Mouse (Mus musculus): Measurements from ENCODE around the gene Mafk. TPM values are rescaled to one million over a fixed set of nuclear protein-coding genes. Genes with fewer than 3 reads are reported as not detected.

Mafk gene
- polyA plus RNA-seq, 1 experiment from 2014 or later: 13.5 TPM

DNA sequence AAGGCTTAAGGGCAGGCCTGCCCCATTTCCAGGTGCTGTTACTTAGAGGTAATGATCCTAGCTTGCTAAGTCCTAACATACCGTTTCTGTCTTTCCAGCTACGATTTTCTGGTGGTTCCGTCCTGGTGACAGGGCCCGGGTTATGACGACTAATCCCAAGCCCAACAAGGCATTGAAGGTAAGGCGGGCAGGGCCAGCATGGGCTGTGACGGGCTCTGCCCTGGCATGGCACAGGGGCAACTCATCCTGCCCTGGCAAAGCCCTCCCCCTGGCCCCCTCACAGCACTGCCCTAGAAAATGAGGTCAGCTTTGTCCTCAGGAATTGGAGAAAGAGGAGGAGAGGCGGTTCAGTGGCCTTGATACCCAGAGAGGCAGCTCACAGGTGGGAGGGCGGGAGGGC, 7.7 kb downstream of the Mafk start:
- Histone ChIP-seq H3K4me1 (ENCODE audit: control insufficient read depth, insufficient read depth, low read length) (peaks cover 73% of the 10 kb centered on the region), H3K9ac (ENCODE audit: low read depth, low read length) (no peak overlapping the region), H3K4me3 (ENCODE audit: low read depth, low read length) (no peak overlapping the region), H3K36me3 (ENCODE audit: control insufficient read depth, insufficient read depth, low read length) (peaks cover 12% of the 10 kb centered on the region), H3K27me3 (ENCODE audit: control insufficient read depth, insufficient read depth, low read length) (no peaks in the 10 kb centered on the region), H3K4me2 (no peak overlapping the region), H3K27ac (ENCODE audit: low read depth, low read length) (no peak overlapping the region), H3K9me3 (replicated peaks; ENCODE audit: control insufficient read depth, low read length) (no peaks in the 10 kb centered on the region)
- no peak for ATAC-seq (replicated peaks; ENCODE audit: insufficient number of reproducible peaks, low FRiP score, low TSS enrichment)
- 89% methylated on average over 9 of the region's 9 CpGs for WGBS (ENCODE audit: insufficient replicate concordance)

DNA sequence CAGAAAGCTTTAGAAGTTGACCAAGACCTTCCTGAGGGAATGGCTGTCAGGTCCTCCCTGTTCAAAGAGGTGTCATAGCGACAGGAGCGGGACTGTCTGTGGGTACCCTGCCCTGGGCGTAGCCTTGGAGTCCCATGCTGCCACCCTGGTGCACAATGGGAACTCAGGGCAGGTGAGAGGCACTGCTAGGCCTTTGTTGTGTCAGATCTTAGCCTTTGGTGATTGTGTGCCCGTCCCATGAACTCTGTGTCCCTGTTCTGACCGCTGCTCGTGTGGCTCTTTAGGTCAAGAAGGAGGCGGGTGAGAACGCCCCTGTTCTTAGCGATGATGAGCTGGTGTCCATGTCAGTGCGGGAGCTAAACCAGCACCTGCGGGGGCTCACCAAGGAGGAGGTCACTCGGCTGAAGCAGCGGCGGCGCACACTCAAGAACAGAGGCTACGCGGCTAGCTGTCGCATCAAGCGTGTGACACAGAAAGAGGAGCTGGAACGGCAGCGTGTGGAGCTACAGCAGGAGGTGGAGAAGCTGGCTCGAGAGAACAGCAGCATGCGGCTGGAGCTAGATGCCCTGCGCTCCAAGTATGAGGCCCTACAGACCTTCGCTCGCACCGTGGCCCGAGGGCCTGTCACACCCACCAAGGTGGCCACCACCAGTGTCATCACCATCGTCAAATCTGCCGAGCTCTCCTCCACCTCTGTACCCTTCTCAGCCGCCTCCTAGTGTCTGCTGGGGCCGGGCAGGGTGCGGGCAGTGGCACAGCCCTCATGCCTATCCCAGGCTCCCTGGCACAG, 8.7 kb downstream of the Mafk start:
- Histone ChIP-seq H3K9ac (ENCODE audit: low read depth, low read length) (no peak overlapping the region), H3K27ac (ENCODE audit: low read depth, low read length) (peak overlapping the region; percentile 4; the same call in 1 of the 2 replicates), H3K4me2 (no peak overlapping the region), H3K27me3 (ENCODE audit: control insufficient read depth, insufficient read depth, low read length) (no peaks in the 10 kb centered on the region), H3K9me3 (replicated peaks; ENCODE audit: control insufficient read depth, low read length) (no peaks in the 10 kb centered on the region), H3K4me3 (ENCODE audit: low read depth, low read length) (no peak overlapping the region), H3K4me1 (ENCODE audit: control insufficient read depth, insufficient read depth, low read length) (peaks cover 71% of the 10 kb centered on the region), H3K36me3 (ENCODE audit: control insufficient read depth, insufficient read depth, low read length) (peaks cover 12% of the 10 kb centered on the region)
- WGBS (ENCODE audit: insufficient replicate concordance): 89% methylated on average over 33 of the region's 33 CpGs
- ATAC-seq (replicated peaks; ENCODE audit: insufficient number of reproducible peaks, low FRiP score, low TSS enrichment): no peak

DNA sequence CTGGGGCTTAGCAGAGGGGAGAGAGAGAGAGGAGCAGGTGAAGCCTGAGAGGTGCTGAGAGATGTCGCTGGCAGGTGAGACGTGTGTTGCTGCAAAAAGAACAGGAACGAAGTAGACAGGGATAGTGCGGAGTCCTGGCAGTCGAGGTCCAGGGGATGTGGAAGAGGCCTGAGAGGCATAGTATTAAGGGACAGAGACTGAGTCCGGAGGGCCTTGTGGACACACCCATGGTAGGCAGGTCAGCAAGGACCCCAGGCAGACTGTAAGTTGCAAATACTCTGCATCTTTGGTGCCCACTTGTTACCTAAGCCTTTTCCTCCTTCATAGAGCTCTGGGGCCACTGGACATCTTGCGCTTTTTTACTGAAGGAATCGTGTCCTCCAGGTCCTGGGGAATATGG, 9.9 kb downstream of the Mafk start:
- 87% methylated on average over 8 of the region's 8 CpGs for WGBS (ENCODE audit: insufficient replicate concordance)
- Histone ChIP-seq H3K27ac (ENCODE audit: low read depth, low read length) (peak overlapping the region; percentile 4; the same call in 1 of the 2 replicates), H3K27me3 (ENCODE audit: control insufficient read depth, insufficient read depth, low read length) (no peaks in the 10 kb centered on the region), H3K9ac (ENCODE audit: low read depth, low read length) (no peak overlapping the region), H3K9me3 (replicated peaks; ENCODE audit: control insufficient read depth, low read length) (no peaks in the 10 kb centered on the region), H3K4me1 (ENCODE audit: control insufficient read depth, insufficient read depth, low read length) (peaks cover 63% of the 10 kb centered on the region), H3K4me2 (no peak overlapping the region), H3K36me3 (ENCODE audit: control insufficient read depth, insufficient read depth, low read length) (peaks cover 12% of the 10 kb centered on the region), H3K4me3 (ENCODE audit: low read depth, low read length) (no peak overlapping the region)
- ATAC-seq (replicated peaks; ENCODE audit: insufficient number of reproducible peaks, low FRiP score, low TSS enrichment): no peak

DNA sequence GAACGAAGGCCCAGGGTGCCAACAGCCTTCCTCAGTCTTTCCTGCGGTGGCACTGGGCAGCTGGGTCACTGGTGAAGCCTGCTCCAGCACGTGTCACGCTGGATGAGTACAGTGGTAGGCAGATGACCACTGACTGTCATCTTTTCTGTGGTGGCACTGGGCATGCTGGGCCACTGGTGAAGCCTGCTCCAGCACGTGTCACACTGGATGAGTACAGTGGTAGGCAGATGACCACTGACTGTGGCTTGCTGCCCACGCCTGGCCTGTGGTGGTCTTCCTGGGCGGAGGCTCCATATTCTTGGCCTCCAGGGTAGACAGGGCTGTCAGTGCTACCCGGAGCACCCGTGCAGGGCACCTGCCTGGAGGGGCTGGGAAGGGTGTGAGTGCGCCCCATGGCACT, 10.6 kb downstream of the Mafk start:
- Histone ChIP-seq H3K36me3 (ENCODE audit: control insufficient read depth, insufficient read depth, low read length) (peaks cover 12% of the 10 kb centered on the region), H3K9ac (ENCODE audit: low read depth, low read length) (no peak overlapping the region), H3K27me3 (ENCODE audit: control insufficient read depth, insufficient read depth, low read length) (no peaks in the 10 kb centered on the region), H3K4me2 (no peak overlapping the region), H3K9me3 (replicated peaks; ENCODE audit: control insufficient read depth, low read length) (no peaks in the 10 kb centered on the region), H3K4me1 (ENCODE audit: control insufficient read depth, insufficient read depth, low read length) (peaks cover 56% of the 10 kb centered on the region), H3K4me3 (ENCODE audit: low read depth, low read length) (no peak overlapping the region), H3K27ac (ENCODE audit: low read depth, low read length) (no peak overlapping the region)
- ATAC-seq (replicated peaks; ENCODE audit: insufficient number of reproducible peaks, low FRiP score, low TSS enrichment): no peak
- WGBS (ENCODE audit: insufficient replicate concordance): 91% methylated on average over 10 of the region's 10 CpGs

DNA sequence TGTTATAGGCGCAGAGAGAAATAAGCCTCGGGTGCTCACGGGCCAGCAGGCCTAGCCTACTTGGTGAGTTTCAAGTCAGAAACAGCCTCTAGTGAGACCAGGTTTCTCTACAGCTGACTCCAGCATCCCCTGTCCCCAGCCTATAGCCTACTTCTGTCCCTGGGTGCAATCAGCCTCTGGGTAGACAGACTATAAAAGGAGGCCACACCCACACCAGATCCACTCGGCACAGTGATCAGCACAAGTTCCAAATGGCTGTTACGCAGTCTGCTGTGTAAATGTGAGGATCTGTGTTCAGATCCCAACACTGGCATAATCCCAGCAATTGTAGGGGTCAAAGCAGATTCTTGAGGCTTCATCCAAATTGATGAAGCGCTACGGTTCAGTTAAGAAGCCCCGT, 11.9 kb downstream of the Mafk start:
- Histone ChIP-seq H3K9me3 (replicated peaks; ENCODE audit: control insufficient read depth, low read length) (no peaks in the 10 kb centered on the region), H3K27me3 (ENCODE audit: control insufficient read depth, insufficient read depth, low read length) (no peaks in the 10 kb centered on the region), H3K9ac (ENCODE audit: low read depth, low read length) (peak overlapping the region; percentile 36; the same call in 1 of the 2 replicates), H3K36me3 (ENCODE audit: control insufficient read depth, insufficient read depth, low read length) (peaks cover 12% of the 10 kb centered on the region), H3K4me1 (ENCODE audit: control insufficient read depth, insufficient read depth, low read length) (peaks cover 44% of the 10 kb centered on the region), H3K4me3 (ENCODE audit: low read depth, low read length) (no peak overlapping the region), H3K27ac (ENCODE audit: low read depth, low read length) (peak overlapping the region; percentile 96), H3K4me2 (peak overlapping the region; percentile 42)
- 73% methylated on average over 8 of the region's 8 CpGs for WGBS (ENCODE audit: insufficient replicate concordance)
- no peak for ATAC-seq (replicated peaks; ENCODE audit: insufficient number of reproducible peaks, low FRiP score, low TSS enrichment)

DNA sequence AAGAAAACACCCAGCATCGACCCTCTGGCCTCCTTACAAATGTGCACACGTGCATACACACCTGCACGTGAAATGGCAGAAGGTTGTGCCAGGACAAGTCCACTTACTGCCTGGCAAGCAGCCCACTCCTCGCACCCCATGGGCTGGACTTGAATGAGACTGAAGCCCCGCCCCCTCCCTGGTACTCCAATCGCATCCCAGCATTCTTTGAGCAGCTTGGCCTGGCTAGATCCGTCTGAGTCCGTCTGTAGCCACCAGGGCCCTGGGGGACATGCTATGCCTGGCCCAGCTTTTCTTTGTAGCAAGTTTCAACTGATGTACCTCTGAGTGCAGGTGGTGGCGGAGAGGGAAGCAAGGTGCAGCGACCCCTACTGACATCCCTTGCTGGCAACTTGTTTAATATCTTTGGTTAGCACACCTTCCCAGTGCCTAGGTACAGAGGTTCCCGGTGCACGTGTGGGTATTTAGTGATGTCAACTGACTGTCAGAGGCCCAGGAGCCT, 12.3 kb downstream of the Mafk start:
- peak overlapping the region; percentile 42 for H3K4me2 ChIP-seq
- peaks cover 12% of the 10 kb centered on the region for H3K36me3 ChIP-seq (ENCODE audit: control insufficient read depth, insufficient read depth, low read length)
- H3K4me3 ChIP-seq (ENCODE audit: low read depth, low read length): no peak overlapping the region
- H3K9me3 ChIP-seq (replicated peaks; ENCODE audit: control insufficient read depth, low read length): no peaks in the 10 kb centered on the region
- WGBS (ENCODE audit: insufficient replicate concordance): 8% methylated on average over 12 of the region's 12 CpGs
- peak overlapping the region; percentile 4; the same call in 1 of the 2 replicates for H3K9ac ChIP-seq (ENCODE audit: low read depth, low read length)
- peaks cover 39% of the 10 kb centered on the region for H3K4me1 ChIP-seq (ENCODE audit: control insufficient read depth, insufficient read depth, low read length)
- H3K27me3 ChIP-seq (ENCODE audit: control insufficient read depth, insufficient read depth, low read length): no peaks in the 10 kb centered on the region
- ATAC-seq (replicated peaks; ENCODE audit: insufficient number of reproducible peaks, low FRiP score, low TSS enrichment): peak; percentile 53
- peak overlapping the region; percentile 96 for H3K27ac ChIP-seq (ENCODE audit: low read depth, low read length)

DNA sequence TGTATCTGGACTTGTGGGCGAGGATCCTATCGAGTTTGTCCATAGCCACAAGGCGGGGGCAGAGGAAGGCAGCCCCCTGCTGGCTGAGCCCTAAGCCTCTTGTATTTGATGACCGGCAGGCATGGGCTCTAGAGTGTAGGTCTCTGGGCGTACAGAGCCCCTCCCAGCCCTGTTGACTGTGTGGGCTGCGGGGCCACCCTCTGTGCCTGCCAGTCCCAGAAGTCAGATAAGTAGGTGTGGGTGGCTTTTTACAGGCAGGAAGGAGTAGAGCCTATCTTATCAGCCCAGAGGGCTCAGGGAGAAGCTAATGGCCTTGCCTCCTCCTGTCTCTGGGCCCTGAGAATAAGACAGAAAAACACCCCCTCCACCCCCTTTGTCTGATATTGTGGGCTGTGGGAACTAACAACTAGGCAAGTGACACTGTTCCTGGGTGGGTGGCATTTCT, 12.8 kb downstream of the Mafk start:
- WGBS (ENCODE audit: insufficient replicate concordance): 2% methylated on average over 6 of the region's 6 CpGs
- Histone ChIP-seq H3K9ac (ENCODE audit: low read depth, low read length) (peak overlapping the region; percentile 4), H3K9me3 (replicated peaks; ENCODE audit: control insufficient read depth, low read length) (no peaks in the 10 kb centered on the region), H3K4me2 (peak overlapping the region; percentile 42), H3K27me3 (ENCODE audit: control insufficient read depth, insufficient read depth, low read length) (no peaks in the 10 kb centered on the region), H3K27ac (ENCODE audit: low read depth, low read length) (peak overlapping the region; percentile 96), H3K4me3 (ENCODE audit: low read depth, low read length) (no peak overlapping the region), H3K36me3 (ENCODE audit: control insufficient read depth, insufficient read depth, low read length) (peaks cover 12% of the 10 kb centered on the region), H3K4me1 (ENCODE audit: control insufficient read depth, insufficient read depth, low read length) (peaks cover 34% of the 10 kb centered on the region)
- peak; percentile 90 for ATAC-seq (replicated peaks; ENCODE audit: insufficient number of reproducible peaks, low FRiP score, low TSS enrichment)

DNA sequence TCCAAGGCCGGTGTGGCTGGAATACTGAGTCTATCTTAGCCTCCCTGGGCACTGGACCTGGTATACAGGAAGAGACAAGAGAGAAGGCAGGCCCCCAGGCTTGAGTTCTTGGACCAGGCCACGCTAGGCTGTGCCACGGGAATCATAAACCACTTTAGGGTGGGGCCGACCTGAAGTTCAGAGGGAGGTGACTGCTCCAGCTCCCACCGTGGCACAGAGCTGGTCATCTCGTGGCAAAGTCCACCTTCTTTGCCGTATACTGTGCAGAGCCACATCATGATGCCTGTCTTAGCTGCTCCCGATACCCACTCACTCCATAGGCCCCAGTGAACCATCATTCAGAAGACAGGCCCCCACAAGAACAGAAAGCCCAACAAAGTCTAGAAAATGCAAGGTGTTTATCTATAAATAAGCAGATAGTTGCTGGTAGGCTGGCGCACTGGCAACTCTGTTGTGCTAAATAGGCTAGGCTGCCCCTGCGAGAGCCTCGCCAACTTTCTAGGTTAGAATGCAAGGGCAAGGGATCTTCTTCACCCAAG, 13.3 kb downstream of the Mafk start:
- peaks cover 12% of the 10 kb centered on the region for H3K36me3 ChIP-seq (ENCODE audit: control insufficient read depth, insufficient read depth, low read length)
- no peak overlapping the region for H3K4me3 ChIP-seq (ENCODE audit: low read depth, low read length)
- H3K27me3 ChIP-seq (ENCODE audit: control insufficient read depth, insufficient read depth, low read length): no peaks in the 10 kb centered on the region
- peaks cover 33% of the 10 kb centered on the region for H3K4me1 ChIP-seq (ENCODE audit: control insufficient read depth, insufficient read depth, low read length)
- peak overlapping the region; percentile 4 for H3K9ac ChIP-seq (ENCODE audit: low read depth, low read length)
- H3K4me2 ChIP-seq: peak overlapping the region; percentile 14; the same call in 1 of the 2 replicates
- H3K9me3 ChIP-seq (replicated peaks; ENCODE audit: control insufficient read depth, low read length): no peaks in the 10 kb centered on the region
- WGBS (ENCODE audit: insufficient replicate concordance): 59% methylated on average over 11 of the region's 11 CpGs
- peak overlapping the region; percentile 96 for H3K27ac ChIP-seq (ENCODE audit: low read depth, low read length)
- ATAC-seq (replicated peaks; ENCODE audit: insufficient number of reproducible peaks, low FRiP score, low TSS enrichment): peak; percentile 16

Data from heart, embryonic 11.5 days (tissue).